Mouse (Mus musculus): Measurements from ENCODE around the gene Tmc6.

DNA sequence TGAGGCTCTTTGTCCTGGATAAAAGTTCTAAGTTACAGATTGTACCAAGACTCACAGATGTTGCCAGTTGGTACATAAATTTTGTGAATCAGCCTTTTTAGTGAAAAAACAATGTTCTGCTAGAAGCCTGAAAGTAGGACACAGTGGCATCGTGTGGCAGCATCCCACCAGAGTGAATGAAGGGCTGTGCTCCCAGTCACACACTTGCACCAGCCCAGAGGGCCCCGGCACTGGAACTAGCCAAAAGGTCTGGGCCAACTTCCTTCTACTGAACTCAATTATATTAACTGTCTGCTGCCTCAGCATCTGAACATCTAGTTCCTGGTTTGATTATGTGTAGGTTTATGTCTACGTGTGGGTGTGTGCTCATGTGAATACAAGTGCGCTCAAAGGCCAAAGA, 55.0 kb downstream of the Tmc6 start:
- TF ChIP-seq POLR2A (IDR thresholded peaks at IDR 0.05; ENCODE audit: borderline replicate concordance, extremely low read depth, low read depth, low read length) (no peak), CTCF (IDR thresholded peaks at IDR 0.05; ENCODE audit: insufficient read depth, low read length) (no peak)
